28 mouse cellular contexts compared by ENCODE assay signal in genomic region chr17:70427866-70428265, GRCm38 (mm10).
DNase-seq lines count a peak whose midpoint lies in the region; ATAC-seq and TF ChIP-seq lines count a peak whose summit lies in the region.
"Had no signal": no experiment of that assay in that cellular context is flagged by ENCODE, and none has a peak within 500 bp of the region (broad histone marks: within the 10 kb centered on the region; RNA-seq: fewer than 3 reads in every experiment).

No protein-coding gene starts in this region.

- TF ChIP-seq CTCF in layer of hippocampus, adult 2 months (conservative IDR thresholded peaks at IDR 0.05): no peak

- ATAC-seq in common myeloid progenitor, adult 5-6 weeks (replicated peaks; ENCODE audit: low read depth, poor library complexity, severe bottlenecking): peak; percentile 50; the same call in 1 of the 2 replicates
- ATAC-seq in megakaryocyte, adult 5-6 weeks (ENCODE audit: poor library complexity, severe bottlenecking): peak; percentile 29; the same call in 1 of the 2 replicates
- ATAC-seq in forebrain, embryonic 16.5 days: no peak
- ATAC-seq: forebrain, embryonic 14.5 days; Patski had no signal

- H3K4me1 ChIP-seq in forebrain, embryonic 16.5 days (replicated peaks; ENCODE audit: control insufficient read depth, insufficient read depth, low read length): no peaks in the 10 kb centered on the region
- H3K4me1 ChIP-seq: embryonic facial prominence, embryonic 12.5 days; embryonic facial prominence, embryonic 15.5 days; heart, embryonic 12.5 days; heart, embryonic 15.5 days; hindbrain, embryonic 12.5 days had no signal

- no peaks in the 10 kb centered on the region for H3K27me3 ChIP-seq in forebrain, embryonic 16.5 days (replicated peaks; ENCODE audit: control insufficient read depth, insufficient read depth, low read length)
- H3K27me3 ChIP-seq: CH12.LX; embryonic facial prominence, embryonic 12.5 days; embryonic facial prominence, embryonic 15.5 days; heart, embryonic 12.5 days; heart, embryonic 15.5 days; hindbrain, embryonic 15.5 days had no signal

- no peak overlapping the region for H3K9ac ChIP-seq in forebrain, embryonic 16.5 days (replicated peaks; ENCODE audit: low read depth, low read length)
- H3K9ac ChIP-seq: embryonic facial prominence, embryonic 12.5 days; embryonic facial prominence, embryonic 15.5 days; heart, embryonic 12.5 days; heart, embryonic 15.5 days; hindbrain, embryonic 12.5 days; hindbrain, embryonic 15.5 days had no signal

- DNase-seq in layer of hippocampus, adult 2 months (ENCODE audit: low spot score in 2 of 2): peak in 1 of 2 experiments; percentile 21
- no peak for DNase-seq in layer of hippocampus, postnatal 14 days (ENCODE audit: low spot score in 2 of 2)
- DNase-seq in retina, postnatal 1 day: no peak
- no peak for DNase-seq in kidney, adult 9 months
- DNase-seq: adrenal gland, adult 2 months; adrenal gland, postnatal 14 days; B cell, adult 2 months; cerebellum, adult 11-12 months; cerebellum, adult 9-10 months; cerebellum, postnatal 14 days; gastrocnemius, adult 2 months; gastrocnemius, postnatal 14 days; heart, adult 18-20 months; heart, postnatal 10 days; heart, postnatal 4 days had no signal

- no peak overlapping the region for H3K4me3 ChIP-seq in layer of hippocampus, adult 2 months
- no peak overlapping the region for H3K4me3 ChIP-seq in forebrain, embryonic 16.5 days (replicated peaks; ENCODE audit: low read length)
- H3K4me3 ChIP-seq: embryonic facial prominence, embryonic 12.5 days; embryonic facial prominence, embryonic 15.5 days; gastrocnemius, adult 2 months; heart, embryonic 12.5 days; heart, embryonic 15.5 days; hindbrain, embryonic 12.5 days; hindbrain, embryonic 15.5 days had no signal

- H3K36me3 ChIP-seq in forebrain, embryonic 16.5 days (ENCODE audit: control insufficient read depth, insufficient read depth): no peaks in the 10 kb centered on the region
- H3K36me3 ChIP-seq: embryonic facial prominence, embryonic 12.5 days; embryonic facial prominence, embryonic 15.5 days; G1E; heart, embryonic 12.5 days; heart, embryonic 15.5 days; hindbrain, embryonic 12.5 days; hindbrain, embryonic 15.5 days had no signal

- H3K9me3 ChIP-seq in forebrain, embryonic 16.5 days (ENCODE audit: control insufficient read depth, low read length): no peaks in the 10 kb centered on the region
- H3K9me3 ChIP-seq: embryonic facial prominence, embryonic 12.5 days; embryonic facial prominence, embryonic 15.5 days; heart, embryonic 12.5 days; heart, embryonic 15.5 days; hindbrain, embryonic 12.5 days; hindbrain, embryonic 15.5 days had no signal

- no peak overlapping the region for H3K4me2 ChIP-seq in forebrain, embryonic 16.5 days (ENCODE audit: low read length)
- H3K4me2 ChIP-seq: embryonic facial prominence, embryonic 12.5 days; embryonic facial prominence, embryonic 15.5 days; heart, embryonic 12.5 days; heart, embryonic 15.5 days; hindbrain, embryonic 12.5 days; hindbrain, embryonic 15.5 days had no signal

- WGBS in forebrain, embryonic 16.5 days: 88% methylated on average over 9 of the region's 9 CpGs

- H3K27ac ChIP-seq in layer of hippocampus, adult 2 months: peak overlapping the region; percentile 36; the same call in 1 of the 2 replicates
- H3K27ac ChIP-seq in forebrain, embryonic 16.5 days (ENCODE audit: low read length): no peak overlapping the region
- H3K27ac ChIP-seq: embryonic facial prominence, embryonic 12.5 days; embryonic facial prominence, embryonic 15.5 days; gastrocnemius, adult 2 months; heart, embryonic 15.5 days; hindbrain, embryonic 12.5 days; hindbrain, embryonic 15.5 days had no signal
